Mouse (Mus musculus) megakaryocyte, embryonic 14.5 days (primary cell): Measurements from ENCODE around the gene Rbms3.

ENCODE experiments used
- FLI1 ChIP-seq: IDR thresholded peaks from 2 replicates; pipeline ENCODE4 v1.6.1; 2012; ENCODE audit warnings: low read length, inconsistent platforms, mixed read lengths
- GATA1 ChIP-seq: IDR thresholded peaks from 3 replicates; pipeline ENCODE4 v1.6.1; 2012; ENCODE audit warnings: mixed read lengths, low read length, inconsistent platforms, borderline replicate concordance

GRCm38 (mm10) chr9:116872346-116872745 lies 757.4 kb downstream of the Rbms3 start:
- TF ChIP-seq FLI1 (no peak), GATA1 (no peak)
